Mouse (Mus musculus) limb, embryonic 14.5 days (tissue): ENCODE measurements at regions not wholly inside any gene's neighbourhood (a gene's known extent, or its start where the extent isn't known, plus 50 kb on each side); places are given as distances from the start of the nearest gene placed in this dataset.
A peak's percentile ranks its signal among the peaks of the same experiment; 100 is the strongest.
"Not testable (repeated sequence)": the region's sequence is repeated elsewhere in the genome, so short reads cannot be mapped to it uniquely, and the experiment has no call there.

Experiments used
- ATAC-seq: fragments of 200-750 bp; cut with Nextera tagmentation; 2 replicates; pipeline ENCODE4 v1.8.0; 2017; ENCODE audit warnings: low read depth, moderate number of reproducible peaks, moderate TSS enrichment; ENCODE audit not compliant: low FRiP score
- DNase-seq: peaks from one replicate; pipeline ENCODE4 v3.0.0-alpha.2; 2015; ENCODE audit warnings: low spot score
- H3K27ac ChIP-seq: fragments of 300-500 bp; sonication (generic); replicated peaks from 2 replicates; pipeline ENCODE4 v1.5.1; 2014; ENCODE audit warnings: low read depth, mild to moderate bottlenecking, low read length, moderate library complexity, mixed read lengths
- H3K27me3 ChIP-seq: fragments of 300-500 bp; sonication (generic); 2 replicates; pipeline ENCODE4 v1.6.1; 2014; ENCODE audit warnings: low read length, mixed read lengths; ENCODE audit not compliant: control insufficient read depth, insufficient read depth
- H3K36me3 ChIP-seq: fragments of 300-500 bp; sonication (generic); 2 replicates; pipeline ENCODE4 v1.6.1; 2014; ENCODE audit warnings: mild to moderate bottlenecking, low read length, moderate library complexity, mixed read lengths; ENCODE audit not compliant: control insufficient read depth, insufficient read depth
- H3K4me1 ChIP-seq: fragments of 300-500 bp; sonication (generic); 2 replicates; pipeline ENCODE4 v1.6.1; 2014; ENCODE audit warnings: antibody characterized with exemption, low read length, mixed read lengths; ENCODE audit not compliant: control insufficient read depth, insufficient read depth
- H3K4me2 ChIP-seq: fragments of 300-500 bp; sonication (generic); replicated peaks from 2 replicates; pipeline ENCODE4 v1.6.1; 2014; ENCODE audit warnings: low read depth, mild to moderate bottlenecking, low read length, moderate library complexity; ENCODE audit not compliant: severe bottlenecking
- H3K4me3 ChIP-seq: fragments of 300-500 bp; sonication (generic); replicated peaks from 2 replicates; pipeline ENCODE4 v1.5.1; 2014; ENCODE audit warnings: low read length
- H3K9ac ChIP-seq: fragments of 300-500 bp; sonication (generic); 2 replicates; pipeline ENCODE4 v1.6.1; 2014; ENCODE audit warnings: mild to moderate bottlenecking, low read depth, low read length, moderate library complexity; ENCODE audit not compliant: severe bottlenecking
- H3K9me3 ChIP-seq: fragments of 300-500 bp; sonication (generic); 2 replicates; pipeline ENCODE4 v1.6.1; 2016; ENCODE audit warnings: low read length; ENCODE audit not compliant: control insufficient read depth
- POLR2A ChIP-seq: fragments of 200-500 bp; IDR thresholded peaks from 2 replicates; pipeline ENCODE4 v1.8.0; 2012; ENCODE audit warnings: inconsistent platforms, mild to moderate bottlenecking, moderate library complexity, borderline replicate concordance; ENCODE audit not compliant: insufficient read depth, insufficient read length; ENCODE audit errors: extremely low read depth
- WGBS: fragments of 180-500 bp; shearing (Covaris S2); extraction: QIAGEN DNeasy Blood & Tissue Kit; methylation state at CpG from one replicate; pipeline ENCODE4 v1.1.7; 2014; 5-methylcytosine and 5-hydroxymethylcytosine counted together

GRCm38 (mm10) chr8:4934551-4934950 is 155.2 kb upstream of the Shcbp1 start:
- Histone ChIP-seq H3K9ac (no peak overlapping the region), H3K9me3 (no peaks in the 10 kb centered on the region), H3K27me3 (no peaks in the 10 kb centered on the region), H3K4me3 (no peak overlapping the region), H3K4me1 (no peaks in the 10 kb centered on the region), H3K27ac (no peak overlapping the region), H3K4me2 (no peak overlapping the region), H3K36me3 (no peaks in the 10 kb centered on the region)
- no peak for DNase-seq
- TF ChIP-seq POLR2A: no peak
- ATAC-seq: no peak

- Histone ChIP-seq H3K4me1 (no peaks in the 10 kb centered on the region), H3K27ac (no peak overlapping the region), H3K4me3 (no peak overlapping the region), H3K4me2 (no peak overlapping the region), H3K27me3 (no peaks in the 10 kb centered on the region), H3K9ac (no peak overlapping the region), H3K9me3 (no peaks in the 10 kb centered on the region), H3K36me3 (no peaks in the 10 kb centered on the region)
- ATAC-seq: no peak
- WGBS: 76% methylated on average over 2 of the region's 2 CpGs
- no peak for TF ChIP-seq POLR2A
- DNase-seq: no peak
Observed at GRCm38 (mm10) chr8:4934035-4934434, 154.7 kb upstream of the Shcbp1 start.

GRCm38 (mm10) chr8:4916447-4916846 is 137.1 kb upstream of the Shcbp1 start:
- Histone ChIP-seq H3K4me3 (no peak overlapping the region), H3K4me1 (no peaks in the 10 kb centered on the region), H3K36me3 (no peaks in the 10 kb centered on the region), H3K9ac (no peak overlapping the region), H3K4me2 (no peak overlapping the region), H3K27ac (no peak overlapping the region), H3K27me3 (no peaks in the 10 kb centered on the region), H3K9me3 (no peaks in the 10 kb centered on the region)
- DNase-seq (no peak), ATAC-seq (no peak)
- TF ChIP-seq POLR2A: no peak

GRCm38 (mm10) chr8:4895046-4895445 is 115.7 kb upstream of the Shcbp1 start:
- Histone ChIP-seq H3K27ac (no peak overlapping the region), H3K9me3 (no peaks in the 10 kb centered on the region), H3K4me1 (no peaks in the 10 kb centered on the region), H3K9ac (no peak overlapping the region), H3K4me2 (no peak overlapping the region), H3K36me3 (no peaks in the 10 kb centered on the region), H3K4me3 (no peak overlapping the region), H3K27me3 (no peaks in the 10 kb centered on the region)
- DNase-seq (no peak), ATAC-seq (no peak)
- WGBS: 87% methylated on average over 2 of the region's 2 CpGs
- TF ChIP-seq POLR2A: no peak

- DNase-seq (peak; percentile 75), ATAC-seq (peak; percentile 83; the same call in 1 of the 2 replicates)
- H3K9me3 ChIP-seq, H3K4me1 ChIP-seq, H3K4me3 ChIP-seq, H3K4me2 ChIP-seq, H3K36me3 ChIP-seq, H3K9ac ChIP-seq, H3K27ac ChIP-seq, H3K27me3 ChIP-seq: not testable (repeated sequence)
- WGBS: 69% methylated on average over 7 of the region's 7 CpGs
Observed at GRCm38 (mm10) chr8:4868761-4869160, 89.4 kb upstream of the Shcbp1 start.

- H3K27ac ChIP-seq: no peak overlapping the region
- H3K27me3 ChIP-seq: no peaks in the 10 kb centered on the region
- no peaks in the 10 kb centered on the region for H3K4me1 ChIP-seq
- H3K4me2 ChIP-seq: no peak overlapping the region
- no peaks in the 10 kb centered on the region for H3K36me3 ChIP-seq
- H3K9ac ChIP-seq: no peak overlapping the region
- no peak for DNase-seq
- 75% methylated on average over 3 of the region's 3 CpGs for WGBS
- no peak for TF ChIP-seq POLR2A
- no peaks in the 10 kb centered on the region for H3K9me3 ChIP-seq
- no peak overlapping the region for H3K4me3 ChIP-seq
- no peak for ATAC-seq
Observed at GRCm38 (mm10) chr8:4839087-4839486, 59.7 kb upstream of the Shcbp1 start.
